Mouse (Mus musculus): ENCODE results near the gene Klra9.

DNA sequence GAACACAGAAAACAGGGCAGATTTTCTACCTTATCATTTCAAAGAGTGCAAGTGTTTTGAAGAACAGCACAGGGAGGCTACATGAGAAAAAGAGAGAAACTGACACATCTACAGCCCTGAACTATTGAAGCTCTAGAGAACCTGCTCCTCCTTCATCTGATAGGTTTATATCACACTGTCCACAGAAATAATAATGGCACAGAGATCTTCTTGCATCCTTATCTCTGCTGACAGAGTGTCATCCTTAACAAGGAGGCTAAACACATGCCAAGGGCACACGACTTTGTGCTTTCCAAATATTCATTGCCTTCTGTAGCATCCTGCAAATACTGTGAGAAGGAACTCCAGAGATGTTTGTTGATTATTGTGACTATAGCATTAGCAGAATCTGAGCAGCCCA, 43.7 kb upstream of the Klra9 start:
- TF ChIP-seq CTCF (IDR thresholded peaks at IDR 0.05; ENCODE audit: extremely low read depth, insufficient read length, insufficient replicate concordance, low read depth, low read length) (no peak), POLR2A (IDR thresholded peaks at IDR 0.05; ENCODE audit: low read depth, low read length) (no peak)

Data from small intestine, adult 2 months (tissue).